Mouse (Mus musculus): ENCODE results near the gene Slc34a2.

Slc34a2 gene

DNA sequence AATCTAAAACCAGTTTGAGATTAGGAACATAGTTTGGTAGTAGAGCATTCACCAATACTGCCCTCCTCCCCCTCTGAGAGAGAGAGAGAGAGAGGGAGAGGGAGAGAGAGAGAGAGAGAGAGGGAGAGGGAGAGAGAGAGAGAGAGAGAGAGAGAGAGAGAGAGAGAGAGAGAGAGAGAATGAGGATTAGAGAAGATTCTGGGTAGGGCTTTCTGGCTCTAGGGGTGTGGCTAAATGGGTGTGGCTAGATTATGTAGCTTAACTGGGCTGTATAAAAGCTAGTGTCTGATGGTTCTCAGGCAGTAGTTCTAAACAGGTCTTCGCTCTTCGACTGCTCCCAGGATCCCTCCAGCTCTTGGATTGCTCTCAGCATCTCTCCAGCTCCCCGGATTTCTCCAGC, at the start of gene Slc34a2:
TSS of gene Slc34a2 (plus strand) at position 301 of the 400 bp plus-strand sequence.
- no peak for DNase-seq

GRCm38 (mm10) chr5:52990687-52991341, 47.1 kb upstream of the Slc34a2 start:
- DNase-seq = peak; percentile 37 to 41

GRCm38 (mm10) chr5:52992210-52992897, 45.5 kb upstream of the Slc34a2 start:
- DNase-seq = no peak

DNA sequence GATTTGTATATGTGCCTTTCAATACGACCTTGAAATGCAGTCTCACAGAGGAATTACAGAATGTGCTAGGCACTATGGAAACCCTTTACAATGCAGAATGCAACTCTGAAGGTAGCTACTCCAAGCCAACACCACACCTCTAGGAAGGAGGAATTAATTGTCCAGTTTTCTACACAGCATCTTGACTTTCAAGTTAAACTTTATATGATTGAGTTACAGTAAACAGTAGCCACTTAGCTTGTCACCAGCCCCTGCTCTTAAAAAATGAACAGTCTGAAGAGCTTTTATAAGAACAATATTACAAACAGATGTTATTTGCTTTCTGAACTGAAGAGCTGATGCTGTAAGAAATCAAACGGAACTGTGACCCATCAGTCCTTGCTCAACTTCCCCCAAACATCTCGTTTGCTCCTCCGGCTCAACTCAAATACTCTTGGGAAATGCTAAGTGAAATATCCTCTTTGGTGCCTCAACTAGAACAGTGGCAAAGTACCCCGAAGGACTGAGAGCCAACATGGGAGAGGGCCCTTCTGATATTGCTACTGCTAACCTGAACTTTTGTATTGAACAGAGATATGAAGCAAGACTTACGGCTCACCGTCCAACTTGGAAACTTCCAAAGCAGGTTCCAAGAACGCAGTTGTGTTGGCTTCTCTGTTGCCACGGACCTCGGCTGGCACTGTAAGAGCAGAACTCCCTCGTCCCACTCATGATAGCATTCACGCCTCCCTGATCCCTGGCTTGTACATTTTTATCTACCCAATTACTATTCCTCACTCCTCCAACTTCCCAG, 44.2 kb upstream of the Slc34a2 start:
- DNase-seq = no peak

DNA sequence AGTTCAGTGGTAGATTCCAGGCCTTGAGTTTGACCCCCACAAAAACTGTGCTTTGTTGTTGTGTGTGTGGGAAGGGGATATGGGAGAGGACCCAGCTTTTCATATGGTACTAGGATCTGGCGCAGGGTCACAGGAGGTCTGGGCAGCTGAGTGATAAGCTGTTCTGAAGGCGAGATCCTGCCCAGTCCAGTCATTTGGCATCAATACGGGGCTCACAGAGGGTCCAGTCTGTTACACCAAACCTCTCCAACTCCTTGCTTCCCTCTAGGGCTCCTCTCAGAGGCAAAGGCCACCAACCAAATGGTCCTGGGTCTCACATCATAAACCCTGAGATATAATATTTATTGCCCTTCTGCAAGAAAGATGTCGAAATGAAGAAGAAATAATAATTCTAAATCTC, 42.4 kb upstream of the Slc34a2 start:
- DNase-seq = no peak

GRCm38 (mm10) chr5:52996145-52996544, 41.7 kb upstream of the Slc34a2 start:
- DNase-seq = no peak

GRCm38 (mm10) chr5:52996601-52997000, 41.3 kb upstream of the Slc34a2 start:
- DNase-seq = no peak

DNA sequence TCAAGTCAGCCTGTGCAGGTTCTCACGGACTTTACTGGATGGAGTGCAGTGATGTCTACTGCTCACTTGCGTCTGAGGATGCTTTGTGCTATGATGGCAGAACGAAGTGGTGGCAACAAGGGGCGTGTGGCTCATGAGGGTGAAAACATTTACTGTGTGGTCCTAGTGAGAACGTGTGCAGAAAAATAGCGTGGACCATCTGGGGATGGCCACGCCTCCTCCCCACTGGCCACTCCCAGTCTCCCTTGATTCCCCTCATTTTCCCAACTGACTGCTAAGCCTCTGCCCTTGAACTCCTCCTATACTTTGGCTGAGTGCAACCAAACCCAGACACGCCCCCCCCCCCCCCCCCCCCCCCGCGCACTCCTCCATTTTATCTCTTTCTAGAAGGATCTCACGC, 40.8 kb upstream of the Slc34a2 start:
- no peak for DNase-seq

DNA sequence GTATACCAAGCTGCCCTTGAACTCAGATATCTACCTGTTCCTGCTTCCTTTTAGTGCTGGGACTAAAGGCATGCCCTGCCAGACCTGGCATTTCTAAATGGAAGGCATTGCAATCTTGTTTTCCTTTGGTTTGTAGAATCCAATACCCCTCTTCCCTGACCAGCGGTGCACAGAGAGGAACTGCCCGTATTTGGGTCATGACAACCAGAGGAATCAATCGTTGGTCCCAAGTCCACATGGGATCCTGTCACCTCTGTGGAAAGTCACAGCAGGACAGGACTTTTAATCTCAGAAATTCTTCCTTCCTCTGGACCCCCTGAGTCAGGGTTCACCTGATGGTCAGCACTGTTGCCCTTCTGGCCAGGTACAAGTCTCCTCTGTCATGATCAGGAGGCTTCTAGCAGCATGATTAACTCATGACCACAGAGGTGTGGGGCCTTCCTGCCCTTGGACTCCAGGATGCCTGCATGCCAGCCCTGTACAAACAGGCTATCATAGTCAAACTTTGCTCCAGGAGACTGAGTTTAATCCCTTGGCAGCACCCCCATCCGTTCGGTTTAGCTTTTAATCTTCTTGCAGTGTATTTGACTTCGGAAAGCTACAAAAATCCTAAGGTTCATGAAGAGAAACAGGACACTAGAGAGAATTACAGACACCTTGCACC, 39.7 kb upstream of the Slc34a2 start:
- DNase-seq = peak; percentile 42 to 43

- DNase-seq = no peak
These were observed 37.6 kb upstream of the Slc34a2 start for GRCm38 (mm10) chr5:53000169-53000872.

DNA sequence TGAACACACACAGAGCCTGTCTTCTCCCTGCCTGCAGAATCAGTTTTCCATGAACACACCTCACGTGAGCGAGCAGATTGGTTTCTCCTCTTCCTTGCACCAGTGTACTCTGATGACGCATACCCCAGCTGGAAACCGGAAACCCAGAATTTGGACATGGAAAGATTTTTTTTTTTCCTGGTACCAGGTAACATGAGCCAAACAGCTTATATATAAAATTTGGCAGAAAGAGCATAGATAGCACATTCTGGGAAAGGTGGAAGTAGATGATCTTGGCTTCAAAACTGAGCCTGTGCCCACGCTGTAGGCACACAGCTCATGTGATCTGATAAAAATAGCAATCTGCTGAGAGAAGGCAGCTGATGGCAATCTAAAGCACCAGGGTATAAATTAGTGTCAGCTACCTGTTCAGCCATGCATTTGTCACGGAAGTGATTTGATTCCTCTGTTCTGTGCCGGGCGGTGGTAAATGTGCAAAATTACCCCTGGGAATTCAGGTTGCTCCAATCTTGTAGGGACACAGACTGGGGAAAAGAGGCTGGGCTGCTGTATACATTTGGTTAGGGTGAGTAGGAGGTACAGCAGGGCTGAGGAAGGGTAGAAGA, 35.2 kb upstream of the Slc34a2 start:
- DNase-seq = no peak

GRCm38 (mm10) chr5:53003495-53003894, 34.4 kb upstream of the Slc34a2 start:
- DNase-seq = no peak

GRCm38 (mm10) chr5:53003981-53004380, 33.9 kb upstream of the Slc34a2 start:
- no peak for DNase-seq

- peak in 1 of 2 experiments; percentile 25 for DNase-seq
These were observed 28.7 kb upstream of the Slc34a2 start for GRCm38 (mm10) chr5:53009027-53009769.

DNA sequence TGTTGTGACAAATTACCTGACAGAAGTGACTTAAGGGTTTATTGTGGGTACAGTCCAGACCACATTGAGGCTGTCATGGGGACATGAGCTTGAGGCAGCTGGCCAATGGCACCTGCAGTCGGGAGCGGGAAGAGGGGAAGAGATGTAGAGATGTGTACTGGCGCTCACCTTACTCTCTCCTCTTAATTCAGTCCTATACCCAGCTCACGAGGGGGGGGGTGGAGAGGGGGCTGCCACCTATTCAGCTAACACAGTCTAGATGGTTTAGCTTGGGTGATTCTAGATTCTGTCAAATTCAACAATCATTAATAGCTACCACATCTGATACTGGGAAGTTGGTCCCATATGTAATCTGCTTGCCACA, 28.1 kb upstream of the Slc34a2 start:
- DNase-seq = no peak

- DNase-seq = no peak
These were observed 26.6 kb upstream of the Slc34a2 start for GRCm38 (mm10) chr5:53011327-53011726.

DNA sequence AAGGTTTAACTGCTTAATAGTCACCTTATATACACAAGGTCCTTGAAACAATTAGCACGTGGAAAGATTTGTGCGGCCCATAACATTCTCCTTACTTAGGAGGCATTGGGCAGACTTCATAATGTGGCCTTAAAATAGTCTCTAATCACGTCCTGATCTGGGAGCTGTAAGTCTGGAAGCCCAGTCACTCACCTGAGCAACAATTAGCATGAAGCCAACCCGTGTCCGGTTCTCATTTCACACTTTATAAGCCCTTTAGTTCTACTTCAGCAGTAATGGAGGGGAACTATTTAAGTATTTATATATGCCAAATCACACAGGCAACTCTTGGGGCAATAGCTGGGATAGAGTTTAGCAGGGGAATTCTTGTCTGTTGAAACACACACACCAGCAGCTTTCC, 21.3 kb upstream of the Slc34a2 start:
- peak; percentile 21 to 55 for DNase-seq

GRCm38 (mm10) chr5:53018316-53018715, 19.6 kb upstream of the Slc34a2 start:
- DNase-seq = no peak

DNA sequence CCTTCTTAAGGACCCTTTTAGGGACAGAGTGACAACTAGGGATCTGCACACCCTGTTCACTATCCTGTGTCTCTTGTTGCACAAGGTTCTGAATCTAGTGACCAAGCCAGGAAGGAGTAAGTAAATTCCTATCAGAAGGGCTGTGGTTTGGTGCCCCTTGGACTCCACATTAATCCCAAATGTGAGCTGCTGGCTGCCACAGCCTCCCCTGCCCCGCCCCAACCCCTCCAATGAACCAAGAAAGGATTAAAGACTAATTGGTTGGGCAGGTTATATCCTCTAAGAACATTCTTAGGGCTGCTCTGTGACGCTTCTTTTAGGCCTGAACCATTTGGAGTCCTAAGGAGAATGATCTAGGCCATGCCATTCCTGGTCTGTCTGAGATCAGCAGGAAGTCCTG, 14.4 kb upstream of the Slc34a2 start:
- DNase-seq = peak in 1 of 2 experiments; percentile 22

- DNase-seq = peak; percentile 57 to 58
These were observed 14.0 kb upstream of the Slc34a2 start for GRCm38 (mm10) chr5:53023901-53024300.

GRCm38 (mm10) chr5:53025276-53025973, 12.5 kb upstream of the Slc34a2 start:
- peak; percentile 47 to 62 for DNase-seq
